Mouse (Mus musculus): ENCODE measurements around the gene Trim14.
A peak's percentile ranks its signal among the peaks of the same experiment; 100 is the strongest.

GRCm38 (mm10) chr4:46566931-46567671, 31.2 kb upstream of the Trim14 start:
- TF ChIP-seq MEF2A (IDR thresholded peaks at IDR 0.05; ENCODE audit: borderline replicate concordance, low read depth, low read length) (no peak), MAX (IDR thresholded peaks at IDR 0.05; ENCODE audit: low read length) (no peak), E2F4 (IDR thresholded peaks at IDR 0.05; ENCODE audit: insufficient replicate concordance, low read depth, low read length) (no peak), ZKSCAN1 (IDR thresholded peaks at IDR 0.05; ENCODE audit: borderline replicate concordance, low read depth, low read length) (no peak), MAZ (IDR thresholded peaks at IDR 0.05; ENCODE audit: low read depth, low read length) (0 out of 2 replicates have a peak, but pooled peaks have one; percentile 36), CTCF (conservative IDR thresholded peaks at IDR 0.05 in 1 of 2, IDR thresholded peaks at IDR 0.05 in 1 of 2; ENCODE audit: low read depth in 2 of 2, low read length in 2 of 2) (no peak), SMC3 (IDR thresholded peaks at IDR 0.05; ENCODE audit: low read depth, low read length) (no peak), TBP (conservative IDR thresholded peaks at IDR 0.05; ENCODE audit: low read depth, low read length) (no peak), ZNF384 (IDR thresholded peaks at IDR 0.05; ENCODE audit: low read depth, low read length) (peak; percentile 76), POLR2AphosphoS2 (IDR thresholded peaks at IDR 0.05; ENCODE audit: low read depth, low read length) (no peak), ZMIZ1 (IDR thresholded peaks at IDR 0.05; ENCODE audit: low read depth, low read length) (no peak), JUND (conservative IDR thresholded peaks at IDR 0.05; ENCODE audit: low read depth, low read length) (no peak)

Data from CH12.LX (cell line).